Mouse (Mus musculus) brown adipose tissue, adult 24 weeks (tissue): ENCODE measurements around the gene Pm20d2. TPM values are rescaled to one million over a fixed set of nuclear protein-coding genes. Genes with fewer than 3 reads are reported as not detected.

Source experiments
- H3K27ac ChIP-seq: fragments of 200-500 bp; replicated peaks from 2 replicates; pipeline ENCODE4 v1.5.1; 2012; ENCODE audit warnings: low read depth, mild to moderate bottlenecking, low read length
- H3K4me1 ChIP-seq: fragments of 200-500 bp; 2 replicates; pipeline ENCODE4 v1.6.1; 2012; ENCODE audit warnings: low read length, mixed read lengths; ENCODE audit not compliant: control insufficient read depth, insufficient read depth, insufficient read length
- H3K4me3 ChIP-seq: fragments of 200-500 bp; 2 replicates; pipeline ENCODE4 v1.5.1; 2012; ENCODE audit warnings: low read depth, mild to moderate bottlenecking, low read length, moderate library complexity; ENCODE audit not compliant: insufficient read depth
- polyA plus RNA-seq: library from polyadenylated mRNA; stranded (reverse); fragments of >200 nt; gene quantifications from 2 replicates; pipeline ENCODE4 v1.2.4, GENCODE M21; 2012; ENCODE audit not compliant: missing spikeins, insufficient read depth, insufficient read length

Pm20d2 gene
- polyA plus RNA-seq, 1 experiment = 5.0 TPM

DNA sequence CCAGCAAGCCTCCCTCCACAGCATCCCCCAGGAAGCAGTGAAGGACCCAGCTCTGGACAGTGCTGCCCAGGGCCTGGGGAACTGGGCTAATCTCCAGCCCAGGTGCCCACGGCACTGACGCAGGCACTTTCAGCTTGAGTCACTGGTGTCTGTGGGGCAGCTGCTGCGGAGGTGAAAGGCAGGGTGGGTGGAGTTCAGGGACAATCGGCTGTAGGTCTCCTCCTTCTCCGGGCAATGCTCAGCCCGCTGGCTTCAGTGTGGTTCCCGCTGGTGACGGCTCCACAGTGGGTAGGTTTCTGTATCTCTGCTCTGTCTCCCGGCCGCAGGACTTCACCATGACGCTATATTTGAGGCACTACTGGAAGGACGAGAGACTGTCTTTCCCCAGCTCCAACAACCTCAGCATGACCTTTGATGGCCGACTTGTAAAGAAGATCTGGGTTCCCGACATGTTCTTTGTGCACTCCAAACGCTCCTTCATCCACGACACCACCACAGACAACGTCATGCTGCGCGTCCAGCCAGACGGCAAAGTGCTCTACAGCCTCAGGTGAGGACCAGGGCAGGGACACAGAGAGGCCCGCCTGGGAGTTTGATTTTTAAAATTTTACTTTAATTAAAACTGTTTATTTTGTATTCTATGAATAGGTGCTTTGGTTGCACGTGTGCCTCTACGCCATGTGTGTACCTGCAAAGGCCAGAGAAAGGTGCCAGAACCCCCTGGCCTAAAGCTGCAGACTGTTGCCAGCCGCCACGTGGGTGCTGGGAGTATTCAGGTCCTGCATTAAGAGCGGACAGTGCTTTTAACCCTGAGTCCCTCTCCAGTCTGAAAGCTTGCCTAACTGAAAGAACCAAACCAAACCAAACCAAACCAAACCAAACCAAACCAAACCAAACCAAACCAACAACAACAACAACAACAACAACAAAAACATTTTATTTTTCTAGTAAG, 37.2 kb downstream of the Pm20d2 start:
- Histone ChIP-seq H3K27ac (no peak overlapping the region), H3K4me1 (no peaks in the 10 kb centered on the region), H3K4me3 (no peak overlapping the region)

DNA sequence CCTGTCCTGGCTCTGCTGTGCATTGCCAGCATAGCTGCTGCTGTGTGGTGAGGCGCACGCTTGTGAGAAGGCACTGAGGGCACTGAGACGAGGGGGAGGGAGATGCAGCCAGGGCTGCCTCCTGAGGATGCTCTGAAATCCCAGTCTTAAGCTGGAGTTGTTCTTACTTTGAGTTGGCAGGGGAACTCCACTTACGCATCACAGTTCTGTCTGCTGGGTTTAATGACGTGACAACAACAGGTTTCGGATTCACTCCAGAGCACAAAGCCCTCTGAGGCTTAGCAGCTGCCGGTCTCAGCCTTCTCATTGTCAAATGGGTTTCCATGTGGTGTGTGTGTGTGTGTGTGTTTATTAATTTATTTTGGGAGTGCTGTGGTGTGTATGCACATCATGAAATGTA, 40.4 kb downstream of the Pm20d2 start:
- H3K4me3 ChIP-seq = no peak overlapping the region
- H3K27ac ChIP-seq = no peak overlapping the region
- H3K4me1 ChIP-seq = no peaks in the 10 kb centered on the region

DNA sequence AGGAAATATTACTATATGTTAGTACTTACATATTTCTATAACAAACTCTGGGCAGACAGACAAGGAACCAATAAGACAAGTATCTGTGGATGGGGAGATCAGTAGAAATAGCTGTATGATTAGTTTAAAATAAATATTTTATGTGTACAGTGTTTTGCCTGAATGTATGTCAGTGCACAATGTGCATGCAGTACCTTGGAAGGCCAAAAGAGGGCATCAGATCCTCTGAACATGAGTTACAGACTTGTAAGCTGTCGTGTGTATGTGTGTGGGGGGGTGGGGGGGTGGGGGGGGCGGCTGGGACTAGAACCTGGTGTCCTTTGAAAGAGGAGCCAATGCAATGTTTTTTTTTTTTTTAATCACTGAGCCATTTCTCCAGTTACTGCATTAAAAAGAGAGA, 41.7 kb downstream of the Pm20d2 start:
- H3K27ac ChIP-seq = no peak overlapping the region
- no peaks in the 10 kb centered on the region for H3K4me1 ChIP-seq
- no peak overlapping the region for H3K4me3 ChIP-seq

DNA sequence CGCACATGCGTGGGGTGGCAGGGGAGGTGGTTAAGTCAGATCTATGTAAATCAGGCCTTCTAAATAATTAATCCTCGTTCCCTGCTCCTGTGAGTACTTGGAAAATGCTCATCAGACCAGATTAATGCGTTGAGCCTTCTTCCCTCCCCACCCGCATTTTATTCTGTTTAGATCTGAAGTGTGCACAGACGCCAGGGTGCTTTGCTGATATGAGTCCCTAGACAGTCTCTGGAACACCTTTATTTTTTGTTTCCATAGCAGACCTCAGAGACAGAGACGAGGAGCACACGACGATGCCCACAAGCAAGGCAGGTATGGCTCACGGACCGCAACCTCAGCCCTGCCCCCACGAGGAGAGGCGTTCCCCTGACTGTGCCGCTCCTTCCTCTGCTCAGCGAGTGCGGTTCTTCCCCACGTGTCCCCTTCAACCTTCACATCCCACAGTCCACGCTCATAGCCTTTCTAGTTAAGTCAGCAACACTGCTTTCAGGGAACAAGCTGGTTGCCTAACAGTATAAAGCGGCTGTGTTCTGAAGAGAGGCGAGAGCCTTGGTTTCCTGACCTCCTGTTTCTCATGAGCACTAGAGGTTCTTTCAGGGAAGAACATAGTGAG, 42.8 kb downstream of the Pm20d2 start:
- no peaks in the 10 kb centered on the region for H3K4me1 ChIP-seq
- no peak overlapping the region for H3K4me3 ChIP-seq
- H3K27ac ChIP-seq = no peak overlapping the region

DNA sequence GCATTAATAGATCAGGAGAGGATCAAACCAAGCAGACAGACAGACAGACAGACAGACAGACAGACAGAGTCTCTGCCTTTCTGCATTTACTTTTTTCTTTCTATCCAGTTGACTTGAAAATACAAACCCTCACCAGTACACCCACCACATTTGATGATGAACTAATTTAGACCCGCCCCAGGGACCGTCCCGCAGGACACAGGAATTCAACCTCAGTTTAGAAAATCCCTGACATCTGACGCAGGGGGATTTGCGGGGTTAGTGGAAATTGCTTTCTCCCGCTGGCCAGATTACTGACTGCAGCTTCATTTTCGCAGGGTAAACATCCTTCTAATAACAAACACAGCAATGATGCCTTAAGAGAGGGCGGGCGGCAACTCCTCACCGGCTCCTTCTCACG, 57.3 kb downstream of the Pm20d2 start, which contains the start of gene Gabrr1:
Gene Gabrr1, plus strand, starts transcription at position 301 of the 400 bp plus-strand sequence.
- no peaks in the 10 kb centered on the region for H3K4me1 ChIP-seq
- H3K4me3 ChIP-seq = no peak within 1 kb of the TSS
- H3K27ac ChIP-seq = no peak within 1 kb of the TSS

DNA sequence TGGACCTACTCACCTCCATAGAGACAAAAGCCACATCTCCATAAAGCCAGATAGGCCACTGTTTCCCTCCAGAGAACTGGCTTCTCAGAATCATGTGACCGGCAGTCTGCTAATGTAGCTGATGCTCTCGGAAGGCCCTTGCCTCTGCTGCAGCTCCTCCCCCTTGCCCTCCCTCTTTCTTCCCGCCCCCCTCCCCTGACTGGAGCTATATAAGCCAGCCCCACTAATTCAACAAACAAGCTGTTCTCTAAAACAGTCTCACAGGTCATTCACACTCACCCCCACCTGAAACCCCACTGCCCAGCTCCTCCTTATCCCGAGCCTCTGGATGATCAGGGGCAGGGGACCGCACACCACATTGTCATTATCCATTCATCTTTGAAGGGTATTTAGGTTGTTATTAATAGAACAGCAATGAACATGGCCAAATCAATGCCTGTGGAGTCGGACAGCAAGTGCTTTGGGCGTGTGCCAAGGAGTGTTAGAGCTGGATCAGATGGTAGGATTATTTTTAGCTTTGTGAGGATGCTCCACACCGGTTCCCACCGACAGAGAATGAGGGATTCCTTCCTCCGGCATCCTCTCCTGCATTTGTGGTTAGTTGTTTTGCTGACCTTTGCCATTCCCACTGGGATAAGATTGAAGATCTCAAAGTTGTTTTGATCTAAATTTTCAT, 64.0 kb downstream of the Pm20d2 start:
- H3K27ac ChIP-seq = no peak overlapping the region
- no peak overlapping the region for H3K4me3 ChIP-seq
- no peaks in the 10 kb centered on the region for H3K4me1 ChIP-seq

DNA sequence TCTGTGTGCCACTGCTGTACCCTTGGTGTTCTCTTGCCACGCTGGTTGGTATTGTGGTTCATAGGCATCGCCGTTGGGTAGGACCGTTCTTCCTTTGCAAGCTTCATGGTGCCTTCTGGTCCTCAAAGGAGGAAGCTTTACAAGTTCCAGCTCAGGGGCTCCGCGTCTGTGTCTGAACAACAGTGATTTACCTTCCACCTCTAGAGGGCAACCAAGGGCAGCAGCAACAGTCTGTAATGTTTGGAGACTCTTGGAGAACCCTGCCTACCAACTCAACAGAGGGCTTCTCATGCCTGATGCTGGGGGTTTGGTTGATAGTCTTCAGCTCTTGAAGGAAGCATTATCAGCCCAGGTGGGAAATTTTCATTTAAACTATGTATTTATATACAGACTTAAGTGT, 65.0 kb downstream of the Pm20d2 start:
- Histone ChIP-seq H3K4me3 (no peak overlapping the region), H3K4me1 (no peaks in the 10 kb centered on the region), H3K27ac (no peak overlapping the region)

Other genes starting within 250 kb of the Pm20d2 start
- 0.58 and 0.59 TPM in 2 replicates for gene Ankrd6, start 238.9 kb downstream of the Pm20d2 start, polyA plus RNA-seq
- 1.4 and 6.6 TPM in 2 replicates for gene Rragd, start 206.7 kb downstream of the Pm20d2 start, polyA plus RNA-seq
- 38.1 and 39.7 TPM in 2 replicates for gene Ube2j1, start 158.3 kb downstream of the Pm20d2 start, polyA plus RNA-seq
- gene Gabrr2, start 126.7 kb downstream of the Pm20d2 start, polyA plus RNA-seq = not detected in 2 replicates
- not detected in 2 replicates for gene Gabrr1, start 57.2 kb downstream of the Pm20d2 start, polyA plus RNA-seq
- gene Srsf12, start 19.3 kb upstream of the Pm20d2 start, polyA plus RNA-seq = not detected in 2 replicates
- 63.7 and 80.5 TPM in 2 replicates for gene Pnrc1, start 100.4 kb upstream of the Pm20d2 start, polyA plus RNA-seq
- 12.1 and 16.6 TPM in 2 replicates for gene Rngtt, start 120.6 kb upstream of the Pm20d2 start, polyA plus RNA-seq